Mouse (Mus musculus) thymus, postnatal 25 days (tissue): ENCODE data around the gene Prc1.
"Not testable (repeated sequence)": the region's sequence is repeated elsewhere in the genome, so short reads cannot be mapped to it uniquely, and the experiment has no call there.

ENCODE experiments used
- DNase-seq: peaks from one replicate; pipeline ENCODE4 v3.0.0; 2022

Gene Prc1

GRCm38 (mm10) chr7:80285725-80286124, 8.5 kb upstream of the Prc1 start:
- DNase-seq, result peak; percentile 63

- DNase-seq, result peak; percentile 27
Observed at GRCm38 (mm10) chr7:80287736-80288135, 6.5 kb upstream of the Prc1 start.

- peak; percentile 18 for DNase-seq
Observed at GRCm38 (mm10) chr7:80294764-80295648, 756 bp downstream of the Prc1 start.

- DNase-seq, result no peak
Observed at GRCm38 (mm10) chr7:80296462-80296861, 2.2 kb downstream of the Prc1 start.

- DNase-seq, result no peak
Observed at GRCm38 (mm10) chr7:80297041-80297440, 2.8 kb downstream of the Prc1 start.

GRCm38 (mm10) chr7:80298754-80299153, 4.5 kb downstream of the Prc1 start:
- no peak for DNase-seq

- no peak for DNase-seq
Observed at GRCm38 (mm10) chr7:80299568-80299967, 5.3 kb downstream of the Prc1 start.

- no peak for DNase-seq
Observed at GRCm38 (mm10) chr7:80301522-80301921, 7.3 kb downstream of the Prc1 start.

GRCm38 (mm10) chr7:80307766-80308165, 13.5 kb downstream of the Prc1 start:
- DNase-seq, result no peak

GRCm38 (mm10) chr7:80310771-80311170, 16.5 kb downstream of the Prc1 start:
- no peak for DNase-seq

- no peak for DNase-seq
Observed at GRCm38 (mm10) chr7:80315733-80316132, 21.5 kb downstream of the Prc1 start.

- DNase-seq, result no peak
Observed at GRCm38 (mm10) chr7:80317439-80318115, 23.3 kb downstream of the Prc1 start.

- DNase-seq, result no peak
Observed at GRCm38 (mm10) chr7:80318670-80319069, 24.4 kb downstream of the Prc1 start.

- DNase-seq, result no peak
Observed at GRCm38 (mm10) chr7:80319846-80320496, 25.7 kb downstream of the Prc1 start.

- no peak for DNase-seq
Observed at GRCm38 (mm10) chr7:80323336-80323735, 29.1 kb downstream of the Prc1 start.

- DNase-seq, result peak; percentile 92
Observed at GRCm38 (mm10) chr7:80324043-80324815, 30.0 kb downstream of the Prc1 start, which contains the start of gene Rccd1. Gene Rccd1 (minus strand): TSS chr7:80324454.

- not testable (repeated sequence) for DNase-seq
Observed at GRCm38 (mm10) chr7:80324816-80325119, 30.5 kb downstream of the Prc1 start.

GRCm38 (mm10) chr7:80325292-80325868, 31.1 kb downstream of the Prc1 start:
- no peak for DNase-seq

GRCm38 (mm10) chr7:80326076-80326475, 31.8 kb downstream of the Prc1 start:
- DNase-seq, result no peak

- DNase-seq, result no peak
Observed at GRCm38 (mm10) chr7:80330278-80330677, 36.0 kb downstream of the Prc1 start.

- no peak for DNase-seq
Observed at GRCm38 (mm10) chr7:80331433-80331832, 37.2 kb downstream of the Prc1 start.

GRCm38 (mm10) chr7:80334848-80335247, 40.6 kb downstream of the Prc1 start:
- DNase-seq, result no peak

- no peak for DNase-seq
Observed at GRCm38 (mm10) chr7:80336932-80337331, 42.7 kb downstream of the Prc1 start.
